Mouse (Mus musculus) neural tube, embryonic 11.5 days (tissue): ENCODE data around the gene Hoxa6. TPM values are rescaled to one million over a fixed set of nuclear protein-coding genes. Genes with fewer than 3 reads are reported as not detected.

Source experiments
- ATAC-seq: fragments of 200-750 bp; cut with Nextera tagmentation; 2 replicates; pipeline ENCODE4 v1.8.0; 2017; ENCODE audit warnings: moderate number of reproducible peaks, mild to moderate bottlenecking, moderate TSS enrichment, moderate library complexity; ENCODE audit not compliant: insufficient read depth, low FRiP score, low TSS enrichment
- DNase-seq: peaks from one replicate; pipeline ENCODE4 v3.0.0-alpha.2; 2015; ENCODE audit warnings: low spot score
- H3K27ac ChIP-seq: fragments of 300-500 bp; sonication (generic); 2 replicates; pipeline ENCODE4 v1.5.1; 2014; ENCODE audit warnings: low read depth, mild to moderate bottlenecking, low read length
- H3K27me3 ChIP-seq: fragments of 300-500 bp; sonication (generic); 2 replicates; pipeline ENCODE4 v1.6.1; 2014; ENCODE audit warnings: mild to moderate bottlenecking, low read length, mixed read lengths; ENCODE audit not compliant: control insufficient read depth, insufficient read depth
- H3K36me3 ChIP-seq: fragments of 300-500 bp; sonication (generic); 2 replicates; pipeline ENCODE4 v1.6.1; 2014; ENCODE audit warnings: mild to moderate bottlenecking, low read length, moderate library complexity, mixed read lengths; ENCODE audit not compliant: control insufficient read depth, insufficient read depth
- H3K4me1 ChIP-seq: fragments of 300-500 bp; sonication (generic); 2 replicates; pipeline ENCODE4 v1.6.1; 2014; ENCODE audit warnings: low read length, mixed read lengths; ENCODE audit not compliant: control insufficient read depth, insufficient read depth
- H3K4me2 ChIP-seq: fragments of 300-500 bp; sonication (generic); 2 replicates; pipeline ENCODE4 v1.6.1; 2014; ENCODE audit warnings: low read depth, mild to moderate bottlenecking, moderate library complexity
- H3K4me3 ChIP-seq: fragments of 300-500 bp; sonication (generic); 2 replicates; pipeline ENCODE4 v1.5.1; 2014; ENCODE audit warnings: low read depth, low read length
- H3K9ac ChIP-seq: fragments of 300-500 bp; sonication (generic); 2 replicates; pipeline ENCODE4 v1.6.1; 2014; ENCODE audit warnings: mild to moderate bottlenecking, low read length
- H3K9me3 ChIP-seq: fragments of 300-500 bp; sonication (generic); 2 replicates; pipeline ENCODE4 v1.6.1; 2016; ENCODE audit warnings: low read length; ENCODE audit not compliant: control insufficient read depth
- WGBS: fragments of 180-500 bp; shearing (Covaris S2); extraction: QIAGEN DNeasy Blood & Tissue Kit; methylation state at CpG from one replicate; pipeline ENCODE4 v1.1.7; 2014; 5-methylcytosine and 5-hydroxymethylcytosine counted together
- polyA plus RNA-seq: library from polyadenylated mRNA; unstranded; fragments of >200 nt; fragmentation: Nextera tagmentation; extraction: Ambion mirVana; gene quantifications from 2 replicates; pipeline ENCODE4 v1.2.1, GENCODE M21; 2014

Hoxa6 gene
- polyA plus RNA-seq, 1 experiment from 2014 or later = 16.0 TPM

DNA sequence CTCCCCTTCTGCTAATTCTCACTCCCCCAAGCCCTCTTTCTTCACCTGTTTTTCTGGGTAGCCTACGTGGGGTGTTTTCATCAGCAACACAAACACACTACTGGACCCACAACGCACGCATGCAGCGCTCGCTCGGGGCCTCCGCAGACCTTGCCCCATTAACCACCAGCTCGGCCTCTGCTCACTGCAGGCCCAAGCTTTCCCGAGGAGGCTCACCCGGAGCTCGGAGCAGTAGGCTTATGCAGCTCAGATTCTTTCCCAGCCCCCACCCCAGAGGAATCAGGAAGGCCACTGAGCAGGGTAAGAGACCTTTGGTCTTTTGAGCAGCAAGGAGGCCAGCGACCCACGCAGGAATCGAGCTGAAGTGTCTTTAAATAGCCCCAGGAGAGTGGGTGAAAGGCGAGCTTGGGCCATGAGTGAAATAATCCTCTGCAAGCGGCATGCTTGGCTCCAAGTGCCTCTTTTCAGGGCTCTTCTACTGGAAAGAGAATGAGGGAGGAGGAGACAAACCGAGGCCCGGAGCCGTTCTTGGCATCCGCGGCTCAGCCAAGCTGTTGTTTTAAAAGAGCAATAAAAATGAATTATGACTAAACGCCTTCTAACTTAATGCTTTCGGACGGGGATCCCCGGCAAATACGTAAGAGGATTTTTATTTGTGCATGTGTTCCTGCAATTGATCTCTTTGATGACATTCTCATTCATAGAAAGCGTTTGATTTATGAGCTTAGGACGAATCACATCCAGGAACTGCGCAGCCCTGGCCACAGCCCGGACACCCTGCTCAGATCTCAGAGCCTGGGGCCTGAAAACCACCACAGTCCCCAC is 47.8 kb downstream of the Hoxa6 start:
- peak overlapping the region; percentile 91 for H3K4me3 ChIP-seq

DNA sequence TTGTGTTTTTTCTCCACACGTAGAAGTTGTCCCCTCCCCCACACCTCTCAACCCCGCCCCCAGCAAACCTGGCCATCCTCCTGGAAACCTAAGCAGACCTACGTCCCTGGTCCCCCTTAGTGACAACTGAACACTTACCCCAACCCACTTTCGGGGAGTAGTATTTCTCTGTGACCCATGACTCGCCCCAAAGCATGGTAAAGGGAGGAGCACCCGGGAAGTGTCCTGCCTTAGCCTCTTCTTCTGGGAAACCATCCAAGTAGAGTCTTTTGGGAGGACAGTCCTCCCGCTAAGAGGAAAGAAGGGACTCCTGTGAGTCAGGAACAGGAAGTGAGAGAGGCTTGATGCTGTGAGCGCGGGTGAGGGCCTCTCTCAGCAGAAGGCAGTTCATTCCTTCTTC is 48.5 kb downstream of the Hoxa6 start:
- ATAC-seq (no peak), DNase-seq (peak; percentile 58)
- H3K4me3 ChIP-seq = peak overlapping the region; percentile 91
- no peaks in the 10 kb centered on the region for H3K9me3 ChIP-seq
- peak overlapping the region; percentile 96 for H3K9ac ChIP-seq
- H3K27ac ChIP-seq = peak overlapping the region; percentile 99
- no peaks in the 10 kb centered on the region for H3K27me3 ChIP-seq
- peak overlapping the region; percentile 78 for H3K4me2 ChIP-seq
- H3K4me1 ChIP-seq = peaks cover 38% of the 10 kb centered on the region
- no peaks in the 10 kb centered on the region; the same call in 1 of the 2 replicates for H3K36me3 ChIP-seq
- WGBS = 0% methylated on average over 9 of the region's 9 CpGs

More for the DNA sequence above, 47.8 kb downstream of the Hoxa6 start:
- Histone ChIP-seq H3K4me1 (peaks cover 35% of the 10 kb centered on the region), H3K27me3 (no peaks in the 10 kb centered on the region), H3K4me2 (peak overlapping the region; percentile 78), H3K36me3 (no peaks in the 10 kb centered on the region; the same call in 1 of the 2 replicates), H3K9ac (peak overlapping the region; percentile 96), H3K9me3 (no peaks in the 10 kb centered on the region), H3K27ac (peak overlapping the region; percentile 99)
- under 1% methylated on average over 30 of the region's 30 CpGs for WGBS
- DNase-seq = peak; percentile 83
- ATAC-seq = peak; percentile 43; the same call in 1 of the 2 replicates

DNA sequence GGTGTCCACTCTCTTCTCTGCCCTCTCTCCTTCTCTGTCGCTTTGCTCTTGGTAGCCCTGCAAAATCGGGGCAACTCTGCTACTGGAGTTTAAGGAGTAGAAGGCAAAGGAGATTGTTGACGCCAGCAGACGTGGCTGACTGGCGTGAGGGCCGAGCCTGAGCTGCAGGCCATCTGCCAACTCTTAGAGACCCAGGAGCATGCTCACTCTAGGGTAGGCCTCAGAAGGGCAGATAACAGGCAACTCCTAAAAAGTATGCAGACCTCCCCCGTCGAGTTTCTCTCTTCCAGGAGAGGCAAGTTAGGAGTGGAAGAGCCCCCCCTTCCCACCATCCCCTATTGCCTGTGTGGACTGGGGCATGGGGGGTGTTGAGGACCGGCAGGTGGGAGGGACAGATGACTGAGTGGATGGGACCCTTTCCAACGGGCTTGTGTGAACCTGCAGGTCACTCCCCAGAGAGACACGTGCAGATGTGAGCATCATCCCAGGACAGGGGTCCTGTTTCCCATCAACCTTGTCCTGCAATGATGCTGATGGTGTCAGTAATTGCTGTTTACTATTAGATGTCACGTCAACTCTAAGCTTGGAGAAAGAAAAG is 49.3 kb downstream of the Hoxa6 start:
- Histone ChIP-seq H3K4me3 (peak overlapping the region; percentile 91), H3K4me1 (peaks cover 41% of the 10 kb centered on the region), H3K36me3 (no peaks in the 10 kb centered on the region; the same call in 1 of the 2 replicates), H3K27me3 (no peaks in the 10 kb centered on the region), H3K9ac (peak overlapping the region; percentile 96), H3K9me3 (no peaks in the 10 kb centered on the region), H3K4me2 (peak overlapping the region; percentile 78), H3K27ac (peak overlapping the region; percentile 99)
- WGBS = 1% methylated on average over 12 of the region's 12 CpGs
- ATAC-seq (no peak), DNase-seq (peak; percentile 65)

DNA sequence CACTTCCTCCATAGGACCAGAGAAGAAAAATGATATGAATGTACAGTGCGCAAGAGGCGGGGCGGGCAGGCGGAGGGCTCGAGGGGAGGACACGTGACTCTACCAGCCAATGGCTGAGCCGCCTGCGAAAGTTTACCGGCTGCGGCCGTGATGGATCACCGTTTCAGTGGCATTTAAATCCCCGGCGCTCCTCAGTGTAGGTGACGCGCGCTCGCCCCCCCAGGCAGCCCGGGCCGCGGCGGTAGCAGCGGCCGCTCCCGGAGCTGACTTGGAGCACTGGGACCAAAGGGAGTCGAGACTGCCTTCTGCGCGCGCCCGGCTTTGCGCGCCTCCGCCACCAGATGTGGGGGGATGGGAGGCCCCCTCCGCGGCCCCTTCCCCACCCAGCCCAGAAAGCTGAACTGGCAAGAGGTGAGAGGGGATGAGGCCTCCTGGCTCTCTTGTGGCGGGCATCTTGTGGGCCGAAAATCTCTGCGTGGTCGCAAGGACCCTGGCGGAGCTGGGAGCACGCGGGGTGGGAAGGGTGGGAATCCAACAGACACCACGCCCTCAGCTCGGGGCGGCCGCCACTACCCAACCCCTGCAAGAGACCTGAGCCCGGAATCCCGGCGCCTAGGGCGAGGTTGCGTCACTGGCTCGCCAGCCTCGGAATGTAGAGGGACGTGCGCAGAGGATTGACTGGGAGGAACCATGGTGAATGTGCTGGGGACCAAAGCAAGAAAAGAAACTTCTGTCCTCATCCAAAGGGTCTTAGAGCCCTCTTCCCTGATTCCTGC is 50.1 kb downstream of the Hoxa6 start, which contains the start of gene Hoxa1:
Hoxa1 (minus strand) TSS at position 42 of the 776 bp plus-strand sequence.
- Histone ChIP-seq H3K4me1 (peaks cover 47% of the 10 kb centered on the region), H3K9ac (peak within 1 kb of the TSS; percentile 96), H3K4me2 (peak within 1 kb of the TSS; percentile 78), H3K4me3 (peak within 1 kb of the TSS; percentile 91), H3K36me3 (no peaks in the 10 kb centered on the region; the same call in 1 of the 2 replicates), H3K9me3 (no peaks in the 10 kb centered on the region), H3K27me3 (no peaks in the 10 kb centered on the region), H3K27ac (peak within 1 kb of the TSS; percentile 99)
- DNase-seq = peak; percentile 95
- under 1% methylated on average over 55 of the region's 55 CpGs for WGBS
- peak; percentile 85 for ATAC-seq

DNA sequence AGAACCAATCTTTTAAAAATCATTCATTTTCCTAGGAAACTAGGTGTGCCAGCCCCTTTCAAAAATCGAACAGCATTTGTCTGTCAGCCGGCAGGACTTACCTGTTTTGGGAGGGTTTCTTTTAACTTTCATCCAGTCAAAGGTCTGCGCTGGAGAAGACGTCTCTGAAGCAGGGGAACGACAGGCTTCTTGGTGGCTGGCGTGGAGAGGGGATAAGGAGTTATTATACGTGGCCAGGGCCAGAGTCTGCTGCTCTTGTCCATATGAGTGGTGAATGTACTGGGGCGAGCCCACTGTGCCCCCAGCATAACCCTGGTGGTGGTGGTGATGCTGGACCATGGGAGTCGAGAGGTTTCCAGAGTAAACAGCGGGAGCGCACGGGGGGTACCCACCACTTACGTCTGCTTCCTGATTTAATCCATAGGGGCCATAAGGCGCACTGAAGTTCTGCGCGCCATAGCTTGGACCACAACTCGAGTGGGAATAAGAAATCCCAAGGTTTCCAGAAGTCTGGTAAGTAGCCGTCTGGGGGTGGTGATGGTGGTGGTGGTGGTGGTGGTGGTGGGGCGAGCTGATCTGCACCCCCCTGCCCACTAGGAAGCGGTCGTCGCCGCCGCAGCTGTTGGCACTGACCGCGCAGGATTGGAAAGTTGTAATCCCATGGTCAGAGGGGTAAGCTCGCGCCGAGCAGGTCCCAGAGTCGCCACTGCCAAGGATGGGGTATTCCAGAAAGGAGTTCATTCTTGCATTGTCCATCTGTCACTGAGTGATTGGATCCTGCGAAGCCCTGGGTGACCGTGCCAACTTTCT is 50.9 kb downstream of the Hoxa6 start:
- under 1% methylated on average over 32 of the region's 32 CpGs for WGBS
- ATAC-seq (peak; percentile 66), DNase-seq (peak; percentile 40)
- Histone ChIP-seq H3K36me3 (no peaks in the 10 kb centered on the region), H3K27me3 (no peaks in the 10 kb centered on the region), H3K4me1 (peaks cover 48% of the 10 kb centered on the region), H3K4me2 (peak overlapping the region; percentile 78), H3K27ac (peak overlapping the region; percentile 99), H3K4me3 (peak overlapping the region; percentile 91), H3K9ac (peak overlapping the region; percentile 96), H3K9me3 (no peaks in the 10 kb centered on the region)

DNA sequence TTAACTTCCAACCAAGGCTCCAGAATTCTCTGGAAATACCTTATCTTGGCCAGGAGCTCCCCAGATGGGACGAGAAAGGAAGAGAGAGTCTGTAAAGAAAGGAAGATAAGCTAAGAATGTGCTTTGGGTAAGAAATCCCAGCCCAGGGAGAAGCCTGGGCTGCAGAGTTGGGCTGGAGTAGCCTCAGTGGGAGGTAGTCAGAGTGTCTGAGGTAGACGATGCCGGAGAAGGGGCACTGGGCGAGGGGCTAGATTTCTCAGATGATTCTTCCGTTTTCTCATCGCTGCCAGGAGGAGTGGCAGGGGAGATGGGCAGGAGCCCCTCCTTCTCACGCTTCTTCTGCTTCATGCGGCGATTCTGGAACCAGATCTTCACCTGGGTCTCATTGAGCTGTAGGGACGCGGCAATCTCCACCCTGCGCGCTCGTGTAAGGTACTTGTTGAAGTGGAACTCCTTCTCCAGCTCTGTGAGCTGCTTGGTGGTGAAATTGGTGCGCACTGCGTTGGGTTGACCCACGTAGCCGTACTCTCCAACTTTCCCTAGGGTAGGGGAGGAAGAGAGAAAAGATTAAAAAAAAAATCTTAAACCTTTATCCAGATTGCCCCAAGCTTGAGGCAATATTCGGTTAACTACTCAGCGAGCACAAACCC is 51.8 kb downstream of the Hoxa6 start:
- WGBS = under 1% methylated on average over 20 of the region's 20 CpGs
- Histone ChIP-seq H3K27me3 (no peaks in the 10 kb centered on the region), H3K9ac (peak overlapping the region; percentile 96), H3K4me3 (peak overlapping the region; percentile 91), H3K4me1 (peaks cover 50% of the 10 kb centered on the region), H3K27ac (no peak overlapping the region), H3K4me2 (peak overlapping the region; percentile 78), H3K9me3 (no peaks in the 10 kb centered on the region), H3K36me3 (no peaks in the 10 kb centered on the region)
- ATAC-seq (no peak), DNase-seq (peak; percentile 20)
